Mouse (Mus musculus): Measurements from ENCODE around the gene Trp53i11.

- TF ChIP-seq POLR2A (IDR thresholded peaks at IDR 0.05; ENCODE audit: insufficient read depth, low read depth, low read length), result no peak
- no peak for TF ChIP-seq CTCF (IDR thresholded peaks at IDR 0.05; ENCODE audit: insufficient read depth, low read depth, low read length)
These were observed 21.1 kb upstream of the Trp53i11 start for GRCm38 (mm10) chr2:93166295-93166694.

All from olfactory bulb, adult 2 months (tissue).